Mouse (Mus musculus): Measurements from ENCODE around the gene Syn2.

DNA sequence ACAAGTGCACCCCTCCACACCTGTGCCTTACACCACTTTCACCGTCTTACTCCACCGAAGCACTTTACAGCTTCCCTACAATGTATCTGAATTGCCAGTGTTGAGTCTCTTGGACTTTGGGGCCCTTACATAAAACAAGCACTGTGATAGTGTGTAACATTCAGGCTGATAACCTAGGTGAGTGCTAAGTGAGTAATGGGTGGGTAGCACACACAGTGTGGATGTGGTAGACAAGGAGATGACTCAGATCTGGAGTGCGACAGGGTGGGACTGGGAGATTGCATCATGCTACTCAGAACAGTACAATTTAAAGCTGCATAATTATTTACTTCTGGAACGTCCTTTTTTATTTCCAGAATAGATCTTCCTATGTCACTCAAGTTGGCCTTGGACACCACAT, 181.1 kb downstream of the Syn2 start:
- TF ChIP-seq CTCF (IDR thresholded peaks at IDR 0.05; ENCODE audit: insufficient read depth, low read depth, low read length) (no peak), POLR2A (IDR thresholded peaks at IDR 0.05; ENCODE audit: insufficient read depth, low read depth, low read length) (no peak)

Data from olfactory bulb, adult 2 months (tissue).